9 mouse cellular contexts compared by ENCODE assay signal in the genomic region with DNA sequence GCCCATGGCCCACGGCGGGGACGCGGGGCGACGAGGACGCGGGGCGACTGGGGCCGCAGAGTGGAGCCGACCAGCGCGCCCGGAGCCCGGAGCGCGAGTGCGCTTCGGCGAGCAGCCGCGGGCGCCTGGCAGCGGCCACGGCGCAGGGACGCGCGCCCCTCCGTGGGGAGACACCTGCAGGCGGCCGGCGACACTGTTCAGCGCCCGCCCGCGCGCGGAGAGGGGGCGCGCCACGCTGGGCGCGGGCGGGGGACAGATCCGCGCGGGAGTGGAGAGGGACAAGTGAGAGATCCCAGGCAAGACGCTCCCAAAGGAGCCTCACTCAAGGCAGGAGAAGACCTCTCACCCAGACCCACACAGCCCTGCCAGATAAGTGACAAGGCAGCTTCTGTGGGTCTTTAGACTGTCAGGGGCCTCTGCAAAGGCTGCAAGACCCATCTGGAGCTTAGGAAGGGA. TPM values are rescaled to one million over a fixed set of nuclear protein-coding genes. Genes with fewer than 3 reads are reported as not detected.
DNase-seq lines count a peak whose midpoint lies in the region; ATAC-seq lines count a peak whose summit lies in the region.
"Had no signal": no experiment of that assay in that cellular context is flagged by ENCODE, and none has a peak within 500 bp of the region (broad histone marks: within the 10 kb centered on the region; RNA-seq: fewer than 3 reads in every experiment).

A gene (minus strand): TSS at position 126 of the 456 bp plus-strand sequence.

- peak within 1 kb of the TSS; percentile 58 for H3K9ac ChIP-seq in embryonic facial prominence, embryonic 12.5 days
- H3K9ac ChIP-seq in hindbrain, embryonic 11.5 days (ENCODE audit: low read depth, low read length), result peak within 1 kb of the TSS; percentile 37; the same call in 1 of the 2 replicates
- H3K9ac ChIP-seq in liver, embryonic 12.5 days, result no peak within 1 kb of the TSS
- 0 out of 2 replicates have a peak within 1 kb of the TSS, but pooled peaks have one; percentile 9 for H3K9ac ChIP-seq in stomach, embryonic 15.5 days

- H3K4me3 ChIP-seq in embryonic facial prominence, embryonic 12.5 days, result peak within 1 kb of the TSS; percentile 59
- peak within 1 kb of the TSS; percentile 51 for H3K4me3 ChIP-seq in hindbrain, embryonic 11.5 days (ENCODE audit: low read depth, low read length)
- peak within 1 kb of the TSS; percentile 42 for H3K4me3 ChIP-seq in liver, embryonic 12.5 days
- peak within 1 kb of the TSS; percentile 53 for H3K4me3 ChIP-seq in stomach, embryonic 15.5 days (replicated peaks)

- no peak for ATAC-seq in embryonic facial prominence, embryonic 12.5 days (ENCODE audit: insufficient number of reproducible peaks, insufficient read depth, low FRiP score, low TSS enrichment)
- ATAC-seq in hindbrain, embryonic 11.5 days (ENCODE audit: low FRiP score), result peak; percentile 37; the same call in 1 of the 2 replicates
- no peak for ATAC-seq in liver, embryonic 12.5 days
- no peak for ATAC-seq in stomach, embryonic 15.5 days (ENCODE audit: insufficient read depth, low FRiP score, low read depth)

- no peaks in the 10 kb centered on the region for H3K36me3 ChIP-seq in embryonic facial prominence, embryonic 12.5 days
- H3K36me3 ChIP-seq in hindbrain, embryonic 11.5 days (ENCODE audit: control insufficient read depth, insufficient read depth, low read length), result no peaks in the 10 kb centered on the region
- H3K36me3 ChIP-seq in liver, embryonic 12.5 days, result no peaks in the 10 kb centered on the region
- H3K36me3 ChIP-seq in stomach, embryonic 15.5 days, result no peaks in the 10 kb centered on the region

- H3K27ac ChIP-seq in embryonic facial prominence, embryonic 12.5 days, result no peak within 1 kb of the TSS
- peak within 1 kb of the TSS; percentile 33; the same call in 1 of the 2 replicates for H3K27ac ChIP-seq in hindbrain, embryonic 11.5 days (ENCODE audit: low read depth, low read length)
- no peak within 1 kb of the TSS for H3K27ac ChIP-seq in liver, embryonic 12.5 days
- no peak within 1 kb of the TSS for H3K27ac ChIP-seq in stomach, embryonic 15.5 days

- no peaks in the 10 kb centered on the region for H3K9me3 ChIP-seq in embryonic facial prominence, embryonic 12.5 days
- no peaks in the 10 kb centered on the region for H3K9me3 ChIP-seq in hindbrain, embryonic 11.5 days (ENCODE audit: control insufficient read depth, low read length)
- H3K9me3 ChIP-seq in liver, embryonic 12.5 days (replicated peaks), result no peaks in the 10 kb centered on the region
- H3K9me3 ChIP-seq in stomach, embryonic 15.5 days, result no peaks in the 10 kb centered on the region

- peaks cover 15% of the 10 kb centered on the region for H3K4me1 ChIP-seq in embryonic facial prominence, embryonic 12.5 days
- peaks cover 6% of the 10 kb centered on the region; the same call in 1 of the 2 replicates for H3K4me1 ChIP-seq in hindbrain, embryonic 11.5 days (replicated peaks; ENCODE audit: control insufficient read depth, insufficient read depth, low read length)
- H3K4me1 ChIP-seq in liver, embryonic 12.5 days, result no peaks in the 10 kb centered on the region; the same call in 1 of the 2 replicates
- H3K4me1 ChIP-seq in stomach, embryonic 15.5 days, result peaks cover 19% of the 10 kb centered on the region; the same call in 1 of the 2 replicates

- no peak for DNase-seq in heart, adult 18-20 months
- DNase-seq in heart, adult 9 months (ENCODE audit: low spot score in 2 of 2), result no peak
- peak; percentile 24 for DNase-seq in ES-CJ7 (ENCODE audit: low read depth, low spot score)
- no peak for DNase-seq in hindbrain, embryonic 11.5 days (ENCODE audit: low spot score)
- DNase-seq in c-Kit-positive CD71-positive TER-119-positive erythroid progenitor cells, embryonic 14.5 days (ENCODE audit: low spot score), result no peak

- WGBS in embryonic facial prominence, embryonic 12.5 days, result 1% methylated on average over 42 of the region's 49 CpGs
- 1% methylated on average over 49 of the region's 49 CpGs for WGBS in hindbrain, embryonic 11.5 days
- WGBS in liver, embryonic 12.5 days (ENCODE audit: insufficient replicate concordance), result 3% methylated on average over 49 of the region's 49 CpGs
- WGBS in stomach, embryonic 15.5 days, result 2% methylated on average over 43 of the region's 49 CpGs

- H3K4me2 ChIP-seq in embryonic facial prominence, embryonic 12.5 days (replicated peaks), result peak within 1 kb of the TSS; percentile 99
- peak within 1 kb of the TSS; percentile 97 for H3K4me2 ChIP-seq in hindbrain, embryonic 11.5 days (replicated peaks; ENCODE audit: low read depth, low read length)
- H3K4me2 ChIP-seq in liver, embryonic 12.5 days, result peak within 1 kb of the TSS; percentile 64
- H3K4me2 ChIP-seq in stomach, embryonic 15.5 days, result peak within 1 kb of the TSS; percentile 96

- peaks cover 66% of the 10 kb centered on the region for H3K27me3 ChIP-seq in embryonic facial prominence, embryonic 12.5 days
- H3K27me3 ChIP-seq in hindbrain, embryonic 11.5 days (ENCODE audit: control insufficient read depth, insufficient read depth, low read length), result peaks cover 47% of the 10 kb centered on the region
- peaks cover 98% of the 10 kb centered on the region for H3K27me3 ChIP-seq in liver, embryonic 12.5 days (replicated peaks)
- H3K27me3 ChIP-seq in stomach, embryonic 15.5 days (replicated peaks), result peaks cover 54% of the 10 kb centered on the region

RNA-seq across cellular contexts. Expression of the gene that starts here (rescaled TPM):
- total RNA-seq in heart, adult 18-20 months (2021), result 10 to 100 TPM; 10.1 to 12.3 TPM
- polyA plus RNA-seq in embryonic facial prominence, embryonic 12.5 days (2016; fragmentation: Nextera tagmentation; extraction: Ambion mirVana), result 1.2 and 1.4 TPM in 2 replicates
- 2.7 and 4.6 TPM in 2 replicates for polyA plus RNA-seq in hindbrain, embryonic 11.5 days (2014; fragmentation: Nextera tagmentation; extraction: Ambion mirVana)
- polyA plus RNA-seq in liver, embryonic 12.5 days (2016; fragmentation: Nextera tagmentation; extraction: Ambion mirVana), result 0.04 TPM in 1 of 2 replicates, not detected in the other
- 0.69 and 0.95 TPM in 2 replicates for polyA plus RNA-seq in stomach, embryonic 15.5 days (2015; fragmentation: Nextera tagmentation; extraction: Ambion mirVana)
- total RNA-seq: CH12.LX had no signal
